Mouse (Mus musculus) limb, embryonic 12.5 days (tissue): Measurements from ENCODE around the gene Wwc1. TPM values are rescaled to one million over a fixed set of nuclear protein-coding genes. Genes with fewer than 3 reads are reported as not detected.

Experiments
- ATAC-seq: fragments of 200-750 bp; cut with Nextera tagmentation; 2 replicates; pipeline ENCODE4 v1.8.0; 2017; ENCODE audit warnings: low read depth, moderate TSS enrichment; ENCODE audit not compliant: insufficient number of reproducible peaks, insufficient read depth, low FRiP score, low TSS enrichment
- H3K27ac ChIP-seq: fragments of 300-500 bp; sonication (generic); 2 replicates; pipeline ENCODE4 v1.5.1; 2016; ENCODE audit warnings: mild to moderate bottlenecking, moderate library complexity
- H3K27me3 ChIP-seq: fragments of 300-500 bp; sonication (generic); 2 replicates; pipeline ENCODE4 v1.6.1; 2016; ENCODE audit warnings: mild to moderate bottlenecking, moderate library complexity
- H3K36me3 ChIP-seq: fragments of 300-500 bp; sonication (generic); 2 replicates; pipeline ENCODE4 v1.6.1; 2016; ENCODE audit warnings: mild to moderate bottlenecking, moderate library complexity
- H3K4me1 ChIP-seq: fragments of 300-500 bp; sonication (generic); replicated peaks from 2 replicates; pipeline ENCODE4 v1.6.1; 2016
- H3K4me2 ChIP-seq: fragments of 300-500 bp; sonication (generic); 2 replicates; pipeline ENCODE4 v1.6.1; 2016; ENCODE audit warnings: mild to moderate bottlenecking, moderate library complexity
- H3K4me3 ChIP-seq: fragments of 300-500 bp; sonication (generic); replicated peaks from 2 replicates; pipeline ENCODE4 v1.5.1; 2016; ENCODE audit warnings: mild to moderate bottlenecking
- H3K9ac ChIP-seq: fragments of 300-500 bp; sonication (generic); replicated peaks from 2 replicates; pipeline ENCODE4 v1.6.1; 2016; ENCODE audit warnings: mild to moderate bottlenecking, moderate library complexity
- H3K9me3 ChIP-seq: fragments of 300-500 bp; sonication (generic); 2 replicates; pipeline ENCODE4 v1.6.1; 2016; ENCODE audit warnings: mild to moderate bottlenecking, moderate library complexity
- WGBS: fragments of 180-500 bp; shearing (Covaris S2); methylation state at CpG from one replicate; pipeline ENCODE4 v1.1.7; 2016; 5-methylcytosine and 5-hydroxymethylcytosine counted together
- polyA plus RNA-seq: library from polyadenylated mRNA; unstranded; fragments of >200 nt; fragmentation: Nextera tagmentation; extraction: Ambion mirVana; gene quantifications from 2 replicates; pipeline ENCODE4 v1.2.1, GENCODE M21; 2016

The Wwc1 gene
- polyA plus RNA-seq = 3.5 and 5.3 TPM in 2 replicates

GRCm38 (mm10) chr11:35980411-35980917 lies at the start of gene Wwc1:
Gene Wwc1 (minus strand): TSS chr11:35980527.
- peak within 1 kb of the TSS; percentile 78 for H3K9ac ChIP-seq
- no peaks in the 10 kb centered on the region for H3K9me3 ChIP-seq
- peaks cover 13% of the 10 kb centered on the region for H3K4me1 ChIP-seq
- H3K4me3 ChIP-seq = peak within 1 kb of the TSS; percentile 75
- peak; percentile 64; the same call in 1 of the 2 replicates for ATAC-seq
- no peaks in the 10 kb centered on the region for H3K36me3 ChIP-seq
- peaks cover 70% of the 10 kb centered on the region for H3K27me3 ChIP-seq
- H3K4me2 ChIP-seq = peak within 1 kb of the TSS; percentile 97
- under 1% methylated on average over 47 of the region's 47 CpGs for WGBS
- no peak within 1 kb of the TSS for H3K27ac ChIP-seq

GRCm38 (mm10) chr11:36020009-36020408 lies 39.7 kb upstream of the Wwc1 start:
- no peak for ATAC-seq
- Histone ChIP-seq H3K9ac (no peak overlapping the region), H3K9me3 (peaks cover 11% of the 10 kb centered on the region; the same call in 1 of the 2 replicates), H3K27me3 (peaks cover 7% of the 10 kb centered on the region; the same call in 1 of the 2 replicates), H3K36me3 (no peaks in the 10 kb centered on the region), H3K4me3 (no peak overlapping the region), H3K4me1 (no peaks in the 10 kb centered on the region), H3K4me2 (no peak overlapping the region), H3K27ac (no peak overlapping the region)
- WGBS = 64% methylated on average over 3 of the region's 3 CpGs

- no peak for ATAC-seq
- no peak overlapping the region for H3K4me2 ChIP-seq
- no peak overlapping the region for H3K27ac ChIP-seq
- no peaks in the 10 kb centered on the region for H3K36me3 ChIP-seq
- H3K9me3 ChIP-seq = no peaks in the 10 kb centered on the region
- peaks cover 9% of the 10 kb centered on the region for H3K4me1 ChIP-seq
- peaks cover 10% of the 10 kb centered on the region; the same call in 1 of the 2 replicates for H3K27me3 ChIP-seq
- 74% methylated on average over 4 of the region's 4 CpGs for WGBS
- H3K4me3 ChIP-seq = no peak overlapping the region
- H3K9ac ChIP-seq = no peak overlapping the region
Observed at GRCm38 (mm10) chr11:36013179-36013578, 32.9 kb upstream of the Wwc1 start.

- Histone ChIP-seq H3K36me3 (no peaks in the 10 kb centered on the region), H3K4me1 (peaks cover 9% of the 10 kb centered on the region), H3K27ac (no peak overlapping the region), H3K27me3 (peaks cover 20% of the 10 kb centered on the region), H3K4me2 (no peak overlapping the region; the same call in 1 of the 2 replicates), H3K4me3 (no peak overlapping the region), H3K9me3 (no peaks in the 10 kb centered on the region), H3K9ac (no peak overlapping the region)
- WGBS = 44% methylated on average over 11 of the region's 11 CpGs
- peak; percentile 66; the same call in 1 of the 2 replicates for ATAC-seq
Observed at GRCm38 (mm10) chr11:36009281-36010208, 29.2 kb upstream of the Wwc1 start.

- peaks cover 67% of the 10 kb centered on the region for H3K27me3 ChIP-seq
- peaks cover 15% of the 10 kb centered on the region; the same call in 1 of the 2 replicates for H3K4me1 ChIP-seq
- H3K27ac ChIP-seq = no peak overlapping the region
- no peak overlapping the region for H3K4me3 ChIP-seq
- no peak overlapping the region for H3K4me2 ChIP-seq
- H3K9me3 ChIP-seq = no peaks in the 10 kb centered on the region
- WGBS = 44% methylated on average over 4 of the region's 4 CpGs
- H3K9ac ChIP-seq = no peak overlapping the region
- no peaks in the 10 kb centered on the region for H3K36me3 ChIP-seq
- ATAC-seq = no peak
Observed at GRCm38 (mm10) chr11:36002900-36003299, 22.6 kb upstream of the Wwc1 start.

- Histone ChIP-seq H3K36me3 (no peaks in the 10 kb centered on the region), H3K9me3 (no peaks in the 10 kb centered on the region), H3K27ac (no peak overlapping the region), H3K4me2 (peak overlapping the region; percentile 50), H3K27me3 (peaks cover 68% of the 10 kb centered on the region), H3K4me1 (peaks cover 16% of the 10 kb centered on the region; the same call in 1 of the 2 replicates), H3K4me3 (peak overlapping the region; percentile 26), H3K9ac (0 out of 2 replicates have a peak overlapping the region, but pooled peaks have one; percentile 27)
- 5% methylated on average over 28 of the region's 28 CpGs for WGBS
- ATAC-seq = peak; percentile 81
Observed at GRCm38 (mm10) chr11:36001282-36001970, 21.1 kb upstream of the Wwc1 start.

- H3K4me1 ChIP-seq = peaks cover 16% of the 10 kb centered on the region; the same call in 1 of the 2 replicates
- no peaks in the 10 kb centered on the region for H3K36me3 ChIP-seq
- ATAC-seq = no peak
- no peaks in the 10 kb centered on the region for H3K9me3 ChIP-seq
- 4% methylated on average over 10 of the region's 10 CpGs for WGBS
- H3K27me3 ChIP-seq = peaks cover 68% of the 10 kb centered on the region
- peak overlapping the region; percentile 26 for H3K4me3 ChIP-seq
- H3K4me2 ChIP-seq = peak overlapping the region; percentile 50
- no peak overlapping the region for H3K9ac ChIP-seq
- no peak overlapping the region for H3K27ac ChIP-seq
Observed at GRCm38 (mm10) chr11:36000585-36001281, 20.4 kb upstream of the Wwc1 start.

- Histone ChIP-seq H3K4me1 (peaks cover 16% of the 10 kb centered on the region; the same call in 1 of the 2 replicates), H3K9ac (no peak overlapping the region), H3K27me3 (peaks cover 62% of the 10 kb centered on the region), H3K27ac (no peak overlapping the region), H3K9me3 (no peaks in the 10 kb centered on the region), H3K36me3 (no peaks in the 10 kb centered on the region), H3K4me2 (no peak overlapping the region), H3K4me3 (no peak overlapping the region)
- no peak for ATAC-seq
- 9% methylated on average over 4 of the region's 4 CpGs for WGBS
Observed at GRCm38 (mm10) chr11:36000038-36000437, 19.7 kb upstream of the Wwc1 start.

- Histone ChIP-seq H3K27me3 (peaks cover 43% of the 10 kb centered on the region), H3K4me2 (no peak overlapping the region), H3K4me3 (no peak overlapping the region), H3K27ac (no peak overlapping the region), H3K4me1 (peaks cover 16% of the 10 kb centered on the region; the same call in 1 of the 2 replicates), H3K9ac (no peak overlapping the region), H3K9me3 (no peaks in the 10 kb centered on the region), H3K36me3 (no peaks in the 10 kb centered on the region)
- no peak for ATAC-seq
- 67% methylated on average over 12 of the region's 12 CpGs for WGBS
Observed at GRCm38 (mm10) chr11:35998048-35998447, 17.7 kb upstream of the Wwc1 start.

- Histone ChIP-seq H3K4me2 (no peak overlapping the region), H3K4me3 (no peak overlapping the region), H3K27me3 (peaks cover 25% of the 10 kb centered on the region), H3K9me3 (no peaks in the 10 kb centered on the region), H3K9ac (no peak overlapping the region), H3K36me3 (no peaks in the 10 kb centered on the region), H3K27ac (no peak overlapping the region), H3K4me1 (0 out of 2 replicates have a peak, but pooled peaks cover 8% of the 10 kb centered on the region)
- no peak for ATAC-seq
Observed at GRCm38 (mm10) chr11:35995310-35995709, 15.0 kb upstream of the Wwc1 start.
